Mouse (Mus musculus): ENCODE data around the gene Olig1. TPM values are rescaled to one million over a fixed set of nuclear protein-coding genes. Genes with fewer than 3 reads are reported as not detected.

Olig1 gene
- polyA plus RNA-seq, 2 experiments, result 0.09 to 0.11 TPM

- H3K4me2 ChIP-seq (replicated peaks; ENCODE audit: low read depth, low read length, severe bottlenecking), result peak overlapping the region; percentile 72
- peaks cover 18% of the 10 kb centered on the region for H3K4me1 ChIP-seq (ENCODE audit: control insufficient read depth, insufficient read depth, low read length)
- TF ChIP-seq POLR2A (IDR thresholded peaks at IDR 0.05; ENCODE audit: borderline replicate concordance, extremely low read depth, insufficient read depth, insufficient read length), result no peak
- no peak overlapping the region for H3K9ac ChIP-seq (ENCODE audit: low read depth, low read length, severe bottlenecking)
- peak overlapping the region; percentile 39 for H3K4me3 ChIP-seq (replicated peaks; ENCODE audit: low read length)
- no peaks in the 10 kb centered on the region for H3K36me3 ChIP-seq (ENCODE audit: control insufficient read depth, insufficient read depth, low read length)
- WGBS, result under 1% methylated on average over 53 of the region's 63 CpGs
- H3K27me3 ChIP-seq (ENCODE audit: control insufficient read depth, insufficient read depth, low read length), result peaks cover 88% of the 10 kb centered on the region
- no peak overlapping the region for H3K27ac ChIP-seq (replicated peaks; ENCODE audit: low read depth, low read length)
- no peaks in the 10 kb centered on the region for H3K9me3 ChIP-seq (ENCODE audit: control insufficient read depth, low read length)
- ATAC-seq (ENCODE audit: low FRiP score, low read depth) (no peak), DNase-seq (ENCODE audit: low spot score) (no peak)
These were observed 820 bp downstream of the Olig1 start for GRCm38 (mm10) chr16:91270212-91270971.

GRCm38 (mm10) chr16:91270982-91271549 lies 1.5 kb downstream of the Olig1 start:
- TF ChIP-seq POLR2A (IDR thresholded peaks at IDR 0.05; ENCODE audit: borderline replicate concordance, extremely low read depth, insufficient read depth, insufficient read length), result no peak
- ATAC-seq (ENCODE audit: low FRiP score, low read depth) (no peak), DNase-seq (ENCODE audit: low spot score) (no peak)
- H3K9ac ChIP-seq (ENCODE audit: low read depth, low read length, severe bottlenecking), result no peak overlapping the region
- peak overlapping the region; percentile 72 for H3K4me2 ChIP-seq (replicated peaks; ENCODE audit: low read depth, low read length, severe bottlenecking)
- H3K27me3 ChIP-seq (ENCODE audit: control insufficient read depth, insufficient read depth, low read length), result peaks cover 82% of the 10 kb centered on the region
- peaks cover 18% of the 10 kb centered on the region for H3K4me1 ChIP-seq (ENCODE audit: control insufficient read depth, insufficient read depth, low read length)
- under 1% methylated on average over 28 of the region's 29 CpGs for WGBS
- H3K4me3 ChIP-seq (replicated peaks; ENCODE audit: low read length), result peak overlapping the region; percentile 39
- no peak overlapping the region for H3K27ac ChIP-seq (replicated peaks; ENCODE audit: low read depth, low read length)
- no peaks in the 10 kb centered on the region for H3K9me3 ChIP-seq (ENCODE audit: control insufficient read depth, low read length)
- H3K36me3 ChIP-seq (ENCODE audit: control insufficient read depth, insufficient read depth, low read length), result no peaks in the 10 kb centered on the region

- no peak overlapping the region; the same call in 1 of the 2 replicates for H3K4me2 ChIP-seq (replicated peaks; ENCODE audit: low read depth, low read length, severe bottlenecking)
- no peaks in the 10 kb centered on the region for H3K36me3 ChIP-seq (ENCODE audit: control insufficient read depth, insufficient read depth, low read length)
- H3K27ac ChIP-seq (replicated peaks; ENCODE audit: low read depth, low read length), result no peak overlapping the region
- peaks cover 18% of the 10 kb centered on the region for H3K4me1 ChIP-seq (ENCODE audit: control insufficient read depth, insufficient read depth, low read length)
- H3K9ac ChIP-seq (ENCODE audit: low read depth, low read length, severe bottlenecking), result no peak overlapping the region
- H3K9me3 ChIP-seq (ENCODE audit: control insufficient read depth, low read length), result no peaks in the 10 kb centered on the region
- no peak for ATAC-seq (ENCODE audit: low FRiP score, low read depth)
- H3K27me3 ChIP-seq (ENCODE audit: control insufficient read depth, insufficient read depth, low read length), result peaks cover 76% of the 10 kb centered on the region
- no peak for DNase-seq (ENCODE audit: low spot score)
- no peak for TF ChIP-seq POLR2A (IDR thresholded peaks at IDR 0.05; ENCODE audit: borderline replicate concordance, extremely low read depth, insufficient read depth, insufficient read length)
- H3K4me3 ChIP-seq (replicated peaks; ENCODE audit: low read length), result 0 out of 2 replicates have a peak overlapping the region, but pooled peaks have one; percentile 5
- WGBS, result 3% methylated on average over 20 of the region's 20 CpGs
These were observed 2.1 kb downstream of the Olig1 start for GRCm38 (mm10) chr16:91271634-91272033.

- Histone ChIP-seq H3K9me3 (ENCODE audit: control insufficient read depth, low read length) (no peaks in the 10 kb centered on the region), H3K4me3 (replicated peaks; ENCODE audit: low read length) (no peak overlapping the region), H3K36me3 (ENCODE audit: control insufficient read depth, insufficient read depth, low read length) (no peaks in the 10 kb centered on the region), H3K9ac (ENCODE audit: low read depth, low read length, severe bottlenecking) (no peak overlapping the region), H3K27ac (replicated peaks; ENCODE audit: low read depth, low read length) (no peak overlapping the region), H3K27me3 (ENCODE audit: control insufficient read depth, insufficient read depth, low read length) (no peaks in the 10 kb centered on the region; the same call in none of the 2 replicates), H3K4me1 (ENCODE audit: control insufficient read depth, insufficient read depth, low read length) (no peaks in the 10 kb centered on the region), H3K4me2 (replicated peaks; ENCODE audit: low read depth, low read length, severe bottlenecking) (no peak overlapping the region)
- 78% methylated on average over 4 of the region's 4 CpGs for WGBS
- DNase-seq (ENCODE audit: low spot score) (no peak), ATAC-seq (ENCODE audit: low FRiP score, low read depth) (no peak)
- no peak for TF ChIP-seq POLR2A (IDR thresholded peaks at IDR 0.05; ENCODE audit: borderline replicate concordance, extremely low read depth, insufficient read depth, insufficient read length)
These were observed 10.9 kb downstream of the Olig1 start for GRCm38 (mm10) chr16:91280516-91280915.

- Histone ChIP-seq H3K36me3 (ENCODE audit: control insufficient read depth, insufficient read depth, low read length) (no peaks in the 10 kb centered on the region), H3K4me2 (replicated peaks; ENCODE audit: low read depth, low read length, severe bottlenecking) (no peak overlapping the region), H3K4me1 (ENCODE audit: control insufficient read depth, insufficient read depth, low read length) (no peaks in the 10 kb centered on the region), H3K27me3 (ENCODE audit: control insufficient read depth, insufficient read depth, low read length) (no peaks in the 10 kb centered on the region), H3K9ac (ENCODE audit: low read depth, low read length, severe bottlenecking) (no peak overlapping the region), H3K4me3 (replicated peaks; ENCODE audit: low read length) (no peak overlapping the region), H3K27ac (replicated peaks; ENCODE audit: low read depth, low read length) (no peak overlapping the region), H3K9me3 (ENCODE audit: control insufficient read depth, low read length) (no peaks in the 10 kb centered on the region)
- DNase-seq (ENCODE audit: low spot score), result no peak
- 73% methylated on average over 7 of the region's 7 CpGs for WGBS
- ATAC-seq (ENCODE audit: low FRiP score, low read depth), result no peak
- no peak for TF ChIP-seq POLR2A (IDR thresholded peaks at IDR 0.05; ENCODE audit: borderline replicate concordance, extremely low read depth, insufficient read depth, insufficient read length)
These were observed 22.5 kb downstream of the Olig1 start for GRCm38 (mm10) chr16:91292080-91292479.

Data from limb, embryonic 14.5 days (tissue).